18 mouse cellular contexts compared by ENCODE assay signal in the genomic region with DNA sequence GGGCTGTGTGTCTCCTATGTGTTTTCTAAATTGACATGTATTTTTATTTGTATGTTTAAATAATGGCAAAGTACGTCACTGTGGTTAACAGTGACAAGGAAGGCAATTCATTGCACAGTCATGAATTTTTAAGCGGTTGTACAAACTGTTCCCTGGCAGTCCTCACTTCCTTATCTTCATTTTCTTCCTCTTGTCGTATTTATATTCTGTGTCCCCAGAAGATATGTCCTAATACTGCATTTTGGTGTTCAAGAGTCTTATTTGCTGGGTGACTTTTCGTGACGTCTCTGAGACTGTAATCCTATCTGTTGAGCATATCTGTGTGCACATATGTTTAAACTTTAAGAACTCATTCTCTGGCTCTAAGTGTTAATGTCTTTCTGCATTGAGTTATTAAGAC.
DNase-seq lines count a peak whose midpoint lies in the region; ATAC-seq and TF ChIP-seq lines count a peak whose summit lies in the region.
"Had no signal": no experiment of that assay in that cellular context is flagged by ENCODE, and none has a peak within 500 bp of the region (broad histone marks: within the 10 kb centered on the region; RNA-seq: fewer than 3 reads in every experiment).

No protein-coding gene starts in this region.

- peak; percentile 81 for ATAC-seq in common myeloid progenitor, adult 5-6 weeks (replicated peaks; ENCODE audit: low read depth, poor library complexity, severe bottlenecking)
- peak; percentile 88 for ATAC-seq in megakaryocyte-erythroid progenitor cell, adult 5-6 weeks (replicated peaks; ENCODE audit: low FRiP score, low TSS enrichment, poor library complexity, severe bottlenecking)
- ATAC-seq: forebrain, embryonic 16.5 days; intestine, postnatal 0 days had no signal

- TF ChIP-seq CTCF in gastrocnemius, adult 2 months (IDR thresholded peaks at IDR 0.05) = no peak

- intact Hi-C loops in gastrocnemius, adult 2 months (cut with DNase I) = no loop called here

- DNase-seq in gastrocnemius, adult 2 months = no peak
- DNase-seq in gastrocnemius, postnatal 10 days = no peak
- DNase-seq in kidney, postnatal 14 days = peak; percentile 24
- DNase-seq in kidney, postnatal 25 days = no peak
- DNase-seq in B cell, adult 2 months = no peak
- DNase-seq in testis, postnatal 10 days (ENCODE audit: low spot score) = no peak
- DNase-seq: cerebellum, adult 11-12 months; cerebellum, postnatal 36 days had no signal

- no peak overlapping the region for H3K4me3 ChIP-seq in gastrocnemius, adult 2 months
- H3K4me3 ChIP-seq: heart, embryonic 13.5 days; limb, embryonic 15.5 days; midbrain, embryonic 10.5 days; neural tube, embryonic 15.5 days; stomach, embryonic 15.5 days had no signal

- peak overlapping the region; percentile 82 for H3K27ac ChIP-seq in gastrocnemius, adult 2 months
- H3K27ac ChIP-seq: heart, embryonic 13.5 days; hindbrain, embryonic 14.5 days; limb, embryonic 15.5 days; midbrain, embryonic 10.5 days; neural tube, embryonic 15.5 days; stomach, embryonic 15.5 days had no signal
